Mouse (Mus musculus): ENCODE measurements around the gene Ralb.
A peak's percentile ranks its signal among the peaks of the same experiment; 100 is the strongest.

The Ralb gene

DNA sequence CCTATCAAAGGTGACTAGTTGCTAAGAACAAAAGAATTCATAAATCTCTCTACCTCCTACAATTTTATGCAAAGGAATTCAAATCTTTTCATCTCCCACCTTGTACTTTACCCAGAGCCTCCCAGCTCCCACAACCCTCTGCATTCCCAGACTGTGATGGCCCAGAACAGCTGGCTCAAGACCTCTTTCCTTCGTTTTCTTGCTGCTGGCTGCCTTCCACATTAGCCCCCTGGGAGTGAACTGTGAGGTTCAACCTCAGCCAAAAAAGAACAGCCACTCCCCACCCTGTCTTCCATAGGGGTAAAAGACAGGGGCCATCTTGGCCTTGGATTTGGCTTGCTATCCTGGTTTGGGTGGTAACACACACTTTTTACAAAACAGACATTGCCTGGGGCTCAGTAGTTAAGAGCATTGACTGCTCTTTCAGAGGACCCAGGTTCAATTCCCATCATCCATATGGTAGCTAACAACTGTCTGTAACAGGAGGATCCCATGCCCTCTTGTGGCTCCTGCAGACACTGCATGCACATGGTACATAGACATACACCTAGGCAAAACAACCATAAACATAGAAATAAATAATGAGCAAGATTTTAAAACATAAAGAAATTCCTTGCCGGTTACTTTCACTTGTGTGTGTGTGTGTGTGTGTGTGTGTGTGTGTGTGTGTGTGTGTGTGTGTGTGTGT is 10.4 kb downstream of the Ralb start:
- no peak for DNase-seq (ENCODE audit: low read depth in 1 of 2, low spot score in 2 of 2)

DNA sequence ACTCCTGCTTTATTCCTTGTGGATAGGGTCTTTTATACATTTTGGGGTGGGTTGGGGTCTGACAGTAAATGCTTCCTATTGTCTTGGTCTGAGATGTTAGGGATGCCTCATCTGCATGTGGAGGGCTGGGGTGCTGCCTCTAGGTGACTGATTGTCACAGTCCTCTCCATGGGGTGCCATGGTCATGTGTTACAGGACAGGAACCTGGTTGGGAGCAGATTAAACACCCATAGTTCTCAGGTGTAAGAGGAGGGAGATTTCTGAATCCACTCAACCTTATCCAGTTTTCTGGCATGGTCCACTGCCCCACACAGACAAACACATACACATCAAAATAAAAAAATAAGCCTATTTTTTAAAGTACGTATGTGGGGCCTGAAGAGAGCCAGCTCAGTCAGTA is 12.1 kb downstream of the Ralb start:
- DNase-seq (ENCODE audit: low read depth in 1 of 2, low spot score in 2 of 2) = no peak

DNA sequence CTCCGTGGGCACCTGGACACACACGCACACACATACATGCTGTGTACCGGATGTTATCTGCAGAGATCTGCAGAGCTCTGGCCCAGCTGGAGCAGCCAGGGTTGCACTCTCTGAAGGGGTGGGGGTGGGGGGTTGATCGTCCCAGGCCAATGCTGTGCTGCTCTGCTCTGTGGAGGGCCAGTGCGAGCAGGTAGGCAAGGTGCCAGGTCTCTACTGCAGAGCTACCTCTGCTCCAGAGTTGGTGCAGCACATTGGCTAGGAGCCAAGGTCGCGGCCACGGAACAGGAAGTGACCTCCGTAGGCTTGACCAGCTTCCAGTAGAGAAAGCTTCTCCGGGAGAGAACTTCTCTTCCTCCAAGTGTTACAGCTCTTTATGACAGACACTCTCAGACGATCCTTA is 12.5 kb downstream of the Ralb start:
- DNase-seq (ENCODE audit: low read depth in 1 of 2, low spot score in 2 of 2) = peak in 1 of 2 experiments; percentile 41

DNA sequence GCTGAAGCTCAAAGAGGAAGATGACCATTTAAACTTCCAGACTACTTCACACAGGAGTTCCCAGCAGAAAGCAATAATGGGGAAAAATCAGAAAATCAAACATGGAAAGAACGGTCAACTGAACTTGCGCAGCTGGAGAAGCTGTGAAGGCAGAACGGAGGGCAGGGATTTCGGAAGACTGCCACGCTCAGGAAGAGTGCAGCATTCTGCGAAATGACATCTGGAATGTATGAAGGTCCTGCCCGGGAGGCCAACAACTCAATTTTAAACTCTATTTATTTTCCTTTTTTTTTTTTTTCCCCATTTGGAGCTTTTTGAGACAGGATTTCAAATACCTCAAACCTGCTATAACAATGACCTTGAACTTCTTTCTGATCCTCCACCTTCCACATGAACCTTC is 13.8 kb downstream of the Ralb start:
- DNase-seq (ENCODE audit: low read depth in 1 of 2, low spot score in 2 of 2) = no peak

DNA sequence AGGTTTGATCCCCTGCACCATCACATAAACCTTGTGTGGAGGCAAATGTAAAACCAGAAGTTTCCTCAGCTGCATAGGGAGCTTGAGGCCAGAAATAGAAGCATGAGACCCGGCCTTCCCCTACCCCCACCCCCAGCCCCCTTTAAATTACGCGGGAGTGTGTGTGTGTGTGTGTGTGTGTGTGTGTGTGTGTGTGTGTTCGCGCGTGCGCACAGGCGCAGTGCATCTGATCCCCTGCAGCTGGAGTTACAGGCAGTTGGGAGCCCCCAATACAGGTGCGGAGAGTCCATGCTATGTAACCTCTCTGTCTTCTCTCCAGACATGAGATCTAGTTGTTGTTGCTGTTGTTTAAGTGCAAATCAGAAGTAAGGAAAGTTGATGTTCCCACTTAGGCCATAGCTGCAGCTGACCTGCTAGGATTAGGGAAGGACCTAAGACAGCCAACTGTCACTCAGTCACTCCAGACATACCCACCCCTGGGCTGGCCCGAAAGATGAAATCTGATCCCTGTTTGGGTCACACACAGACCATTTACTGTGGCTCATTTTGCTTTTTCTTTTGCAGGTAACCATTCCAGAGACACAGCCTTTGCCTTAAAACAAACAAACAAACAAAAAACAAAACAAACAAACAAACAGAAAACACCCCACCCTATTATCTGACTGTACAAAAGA is 16.5 kb downstream of the Ralb start:
- no peak for DNase-seq (ENCODE audit: low read depth in 1 of 2, low spot score in 2 of 2)

DNA sequence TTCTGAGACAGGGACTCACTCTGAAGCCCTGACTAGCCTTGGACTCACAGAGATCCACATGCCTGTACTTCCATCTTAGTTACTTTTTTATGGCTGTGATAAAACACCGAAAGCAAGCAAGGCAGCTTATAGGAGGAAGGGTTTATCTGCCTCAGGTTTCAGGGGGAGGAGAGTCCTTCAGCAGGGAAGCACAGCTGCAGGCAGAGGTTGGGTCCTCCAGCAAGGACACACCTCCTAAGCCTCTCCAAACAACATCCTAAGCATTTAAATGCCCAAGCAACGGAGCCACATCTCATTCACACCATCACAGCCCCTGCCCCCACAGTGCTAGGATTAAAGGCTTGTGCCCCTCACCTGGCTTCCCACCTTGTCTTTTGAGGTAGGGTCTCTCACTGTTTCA is 18.8 kb downstream of the Ralb start:
- DNase-seq (ENCODE audit: low read depth in 1 of 2, low spot score in 2 of 2) = no peak

DNA sequence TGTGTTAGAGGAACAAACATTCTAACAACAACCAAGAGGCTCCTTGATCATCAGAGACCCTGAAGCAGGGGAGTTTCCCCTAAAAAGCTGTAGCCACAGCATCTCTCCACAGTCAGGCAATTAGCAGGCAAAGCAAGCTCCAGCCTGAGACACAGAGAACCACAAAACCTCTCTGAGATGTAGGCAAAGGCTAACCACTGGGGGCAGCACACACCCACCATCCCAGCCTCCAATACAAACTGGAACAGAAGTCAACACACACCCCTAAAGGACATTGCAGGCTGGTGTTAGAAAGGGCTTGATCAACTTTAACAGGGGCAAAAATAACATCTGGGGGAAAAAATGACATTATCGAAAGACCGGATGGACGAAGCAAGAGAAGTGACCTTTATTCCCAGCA is 20.1 kb downstream of the Ralb start:
- DNase-seq (ENCODE audit: low read depth in 1 of 2, low spot score in 2 of 2) = no peak

DNA sequence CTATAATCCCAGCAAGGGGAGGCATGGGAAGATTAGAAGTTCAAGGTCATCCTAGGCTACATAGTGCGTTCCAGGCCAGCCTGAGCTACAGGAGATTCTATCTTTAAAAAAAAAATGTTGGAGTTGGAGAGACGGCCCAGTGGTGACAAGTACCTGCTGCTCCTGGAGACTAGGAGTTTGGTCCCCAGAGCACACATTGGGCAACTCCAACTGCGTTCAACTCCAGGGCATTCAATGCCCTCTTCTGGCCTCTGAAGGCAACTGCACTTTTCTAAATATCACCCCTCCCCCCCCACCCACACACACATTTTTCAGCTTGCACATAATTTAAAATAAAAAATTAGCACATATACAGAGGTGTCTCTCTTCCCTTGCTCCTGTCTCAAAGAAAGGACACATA is 21.7 kb downstream of the Ralb start:
- DNase-seq (ENCODE audit: low read depth in 1 of 2, low spot score in 2 of 2) = no peak

DNA sequence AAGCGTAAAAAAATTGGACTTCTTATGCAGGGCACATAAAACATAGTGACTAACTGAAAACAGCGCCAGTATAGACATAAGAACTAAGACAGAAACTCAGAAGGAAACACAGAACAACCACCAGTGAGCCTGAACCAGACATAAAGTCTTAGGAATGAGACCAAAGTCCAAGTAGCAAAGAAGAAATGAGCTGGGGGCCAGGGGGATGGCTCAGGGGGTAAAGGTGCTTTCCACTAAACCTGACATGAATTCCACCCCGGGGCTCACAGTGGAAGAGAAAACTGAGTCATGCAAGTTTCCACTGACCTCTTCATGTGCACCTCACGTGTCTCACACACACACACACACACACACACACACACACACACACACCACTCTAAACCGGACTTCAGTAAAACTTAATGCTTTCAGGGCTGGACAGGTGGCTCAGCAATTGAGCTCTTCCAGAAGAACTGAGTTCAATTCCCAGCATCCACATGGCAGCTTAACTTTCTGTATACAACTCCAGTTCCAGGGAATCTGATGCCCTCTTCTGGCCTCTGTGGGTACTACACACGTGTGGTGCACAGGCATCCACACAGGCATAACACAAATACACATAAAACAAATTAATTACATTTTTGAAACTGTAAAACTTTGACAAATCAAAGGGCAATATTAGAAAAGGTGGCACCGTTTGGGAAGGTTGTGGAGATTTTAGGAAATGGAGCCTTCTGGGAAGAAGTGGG is 23.2 kb downstream of the Ralb start:
- no peak for DNase-seq (ENCODE audit: low read depth in 1 of 2, low spot score in 2 of 2)

DNA sequence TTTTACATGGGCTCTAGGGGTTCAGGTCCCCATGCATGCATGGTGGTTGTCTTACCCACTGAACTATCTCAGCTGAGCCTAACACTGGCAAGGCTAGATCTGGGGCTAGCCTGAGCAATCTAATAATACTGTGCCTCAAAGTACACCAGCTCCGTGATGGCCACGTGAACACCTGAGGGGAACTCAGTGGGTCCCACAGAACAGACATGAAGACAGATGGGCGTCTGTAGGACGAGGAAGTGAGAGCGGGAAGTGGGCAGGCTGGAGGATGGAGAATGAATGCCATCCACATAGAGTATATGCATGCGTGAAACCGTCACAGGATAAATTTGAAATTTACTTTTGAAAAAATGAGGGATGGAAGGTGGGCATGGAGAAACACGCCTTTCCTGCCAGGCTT is 23.9 kb downstream of the Ralb start:
- DNase-seq (ENCODE audit: low read depth in 1 of 2, low spot score in 2 of 2) = no peak

DNA sequence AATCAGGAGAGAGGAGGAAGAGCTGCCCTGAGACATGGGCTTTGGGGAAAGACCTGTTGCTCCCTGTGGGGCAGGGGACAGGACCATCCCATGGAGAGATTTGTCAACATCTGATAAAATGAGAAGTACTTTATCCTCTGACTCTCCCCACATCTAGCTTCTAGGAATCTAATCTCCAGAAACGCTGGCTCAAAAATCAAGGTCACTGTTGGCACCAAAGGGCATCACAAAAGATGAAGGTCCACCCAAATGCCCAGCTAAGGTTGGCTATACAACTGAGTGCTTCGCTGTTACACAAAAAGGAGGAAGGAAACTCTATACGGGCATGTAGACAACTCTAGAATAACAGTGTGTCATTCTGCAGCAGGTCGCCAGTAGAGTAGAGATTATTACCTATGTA is 25.0 kb downstream of the Ralb start:
- no peak for DNase-seq (ENCODE audit: low read depth in 1 of 2, low spot score in 2 of 2)

DNA sequence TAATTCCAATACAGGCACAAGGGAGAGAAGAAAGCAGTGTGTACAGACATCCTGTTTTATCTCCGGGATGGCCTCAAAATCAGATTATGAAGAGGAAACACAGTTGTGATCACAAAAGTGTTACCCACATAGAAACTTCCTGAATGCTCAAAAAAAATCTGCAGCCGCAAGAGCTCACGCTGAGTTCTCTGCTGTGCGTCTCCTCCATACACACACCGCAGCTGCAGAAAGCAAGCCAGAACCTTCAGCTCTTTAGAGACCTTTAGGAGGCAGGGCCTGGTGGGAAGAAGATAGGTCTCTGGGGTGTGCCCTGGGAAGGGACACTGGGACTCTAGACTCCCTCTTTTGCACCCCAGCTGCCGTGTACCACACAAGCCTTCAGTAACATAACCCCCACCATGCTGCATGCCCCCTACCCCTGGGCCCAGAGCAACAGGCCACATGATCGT is 27.7 kb downstream of the Ralb start:
- no peak for DNase-seq (ENCODE audit: low read depth in 1 of 2, low spot score in 2 of 2)

DNA sequence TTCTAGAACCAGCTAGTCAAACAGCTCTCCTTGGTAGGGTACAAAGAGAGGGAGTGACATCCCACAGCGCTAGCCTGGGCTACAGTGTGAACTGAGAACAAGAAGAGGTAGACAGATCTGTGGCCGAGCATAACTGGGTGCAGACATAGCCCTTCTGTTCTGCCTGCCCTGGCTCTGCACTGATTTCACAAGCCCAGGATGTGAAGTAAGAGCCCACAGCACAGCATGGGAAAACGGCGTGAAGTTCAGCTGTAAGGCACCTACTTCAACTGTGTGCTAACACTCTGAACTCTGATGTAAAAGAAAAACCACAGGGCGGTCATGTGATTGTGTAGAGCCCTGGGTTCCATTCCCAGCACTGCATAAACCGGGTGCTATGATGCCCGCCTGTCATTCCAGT is 29.9 kb downstream of the Ralb start:
- no peak for DNase-seq (ENCODE audit: low read depth in 1 of 2, low spot score in 2 of 2)

DNA sequence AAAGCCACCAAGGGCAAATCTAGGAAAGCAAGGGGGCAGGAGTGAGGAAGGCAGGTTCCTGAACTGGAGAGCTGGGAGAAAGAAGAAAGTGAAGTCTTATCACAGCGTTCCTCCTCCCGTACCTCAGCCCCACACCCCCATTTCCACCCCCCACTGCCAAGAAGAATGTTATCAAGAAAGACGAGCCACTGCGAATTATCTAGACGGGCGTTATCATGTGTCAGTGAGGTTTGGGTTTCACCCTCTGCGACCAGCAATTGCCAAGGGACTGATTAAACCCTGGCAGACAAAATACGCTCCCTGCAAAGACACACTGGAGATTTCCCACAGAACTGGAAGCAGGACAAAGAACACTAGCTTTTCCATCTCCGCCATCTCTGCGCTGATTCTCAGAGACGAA is 31.9 kb downstream of the Ralb start:
- no peak for DNase-seq (ENCODE audit: low read depth in 1 of 2, low spot score in 2 of 2)

DNA sequence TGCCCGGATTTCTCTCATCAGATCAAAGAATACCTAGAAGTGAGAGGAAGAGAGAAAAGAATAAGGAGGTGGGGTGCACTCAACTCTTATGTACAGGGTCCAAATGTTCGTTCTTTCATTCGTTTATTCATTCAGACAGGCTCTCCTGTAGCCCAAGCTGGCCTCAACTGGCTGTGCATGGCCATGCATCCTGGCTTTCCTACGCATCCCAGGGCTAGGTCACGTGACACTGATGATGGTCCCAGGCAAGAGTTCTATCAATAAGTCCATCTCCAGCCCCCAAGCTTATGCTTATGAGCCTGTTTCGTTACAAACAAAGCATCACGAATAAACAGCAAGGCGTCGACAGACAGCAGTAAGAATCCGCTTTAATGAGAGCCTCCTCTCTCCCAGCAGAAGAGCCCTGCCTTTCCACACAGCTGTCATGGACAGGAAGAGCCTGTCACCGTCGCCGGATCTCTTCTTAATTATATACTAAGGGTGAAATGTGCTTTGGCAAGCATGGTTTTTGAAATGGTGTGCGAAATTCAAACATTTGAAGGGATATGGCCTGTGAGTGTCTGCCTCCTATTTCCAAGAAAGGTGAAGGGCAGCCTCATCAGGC is 32.7 kb downstream of the Ralb start:
- DNase-seq (ENCODE audit: low read depth in 1 of 2, low spot score in 2 of 2) = no peak

DNA sequence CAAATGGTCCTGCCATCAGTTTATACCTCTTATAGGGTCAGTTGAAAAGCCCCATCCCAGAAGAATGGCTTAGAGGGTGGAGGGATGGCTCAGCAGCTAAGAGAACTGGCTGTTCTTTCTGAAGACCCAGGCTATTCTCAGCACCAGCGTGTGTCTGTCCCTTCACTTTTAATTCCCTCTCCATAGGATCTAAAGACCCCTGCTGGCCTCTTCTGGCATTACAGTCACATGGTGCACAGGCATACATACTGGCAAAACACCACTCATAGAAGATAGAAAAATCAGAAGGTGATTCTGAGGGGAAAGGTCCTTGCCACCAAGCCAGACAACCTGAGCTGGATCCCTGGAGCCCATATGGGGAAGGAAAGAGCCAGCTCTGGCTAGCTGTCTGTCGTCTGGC is 41.2 kb downstream of the Ralb start:
- DNase-seq (ENCODE audit: low read depth in 1 of 2, low spot score in 2 of 2) = peak in 1 of 2 experiments; percentile 31

DNA sequence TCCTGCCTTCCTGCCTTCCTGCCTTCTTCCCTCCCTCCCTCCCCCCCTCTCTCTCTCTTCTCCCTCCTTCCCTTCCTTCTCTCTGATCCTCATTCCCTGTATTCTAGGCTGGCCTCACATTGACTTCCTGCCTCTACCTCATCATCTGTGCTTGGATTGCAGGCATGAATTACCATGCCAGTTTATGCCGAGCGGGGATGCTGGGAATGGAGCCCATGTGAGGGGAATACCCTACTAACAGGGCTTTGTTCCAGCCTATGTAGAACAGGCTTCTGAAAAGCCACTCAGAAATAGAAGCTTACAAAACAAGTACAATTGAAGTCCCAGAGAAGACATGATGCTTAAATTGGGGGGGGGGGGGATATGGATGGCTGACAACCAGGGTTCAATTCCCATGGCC is 44.5 kb downstream of the Ralb start:
- no peak for DNase-seq (ENCODE audit: low read depth in 1 of 2, low spot score in 2 of 2)

DNA sequence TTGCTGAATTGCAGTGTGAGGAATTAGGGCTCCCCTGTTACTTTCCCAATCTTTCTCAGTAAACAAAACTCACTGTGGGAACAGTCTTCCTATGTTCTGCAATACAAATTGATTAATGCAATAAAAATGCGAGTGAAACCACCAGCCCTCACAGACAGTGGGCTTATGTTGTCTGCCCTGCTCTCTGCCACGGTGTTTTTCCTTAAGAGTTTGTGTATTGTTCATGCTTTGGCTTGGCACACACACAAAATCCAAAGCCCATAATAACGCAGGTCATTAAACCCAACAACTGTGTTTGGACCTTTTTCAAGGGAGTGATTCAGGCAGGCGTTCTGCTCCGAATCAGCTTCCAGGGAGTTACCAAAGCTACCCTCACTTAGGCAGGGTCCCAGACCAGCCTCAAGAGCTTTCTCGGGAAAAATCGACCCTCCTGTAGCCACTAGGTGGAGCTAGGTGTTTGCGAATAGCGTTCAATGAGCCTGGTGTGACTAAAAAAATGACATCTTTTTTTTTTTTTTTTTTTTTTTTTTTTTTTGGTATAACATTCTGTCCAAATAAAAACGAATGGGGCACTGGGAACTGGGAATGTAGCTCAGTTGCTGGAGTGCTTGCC is 46.5 kb downstream of the Ralb start:
- no peak for DNase-seq (ENCODE audit: low read depth in 1 of 2, low spot score in 2 of 2)

DNA sequence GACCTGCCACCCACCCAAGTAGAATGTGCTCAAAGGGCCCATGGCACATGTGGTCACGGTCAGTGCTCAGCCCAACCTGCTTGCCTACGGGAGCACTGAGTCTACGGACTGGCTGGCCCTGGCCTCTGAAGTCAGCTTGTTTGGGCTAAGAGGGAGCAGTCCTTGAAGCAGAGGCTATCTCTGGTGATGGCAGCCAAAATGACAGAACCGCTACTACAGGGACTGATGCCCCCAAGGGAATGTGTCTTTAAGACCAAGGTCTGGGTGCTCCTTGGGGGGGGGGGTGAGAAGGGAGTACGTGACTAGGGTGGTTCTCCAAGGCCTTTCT is 47.1 kb downstream of the Ralb start:
- DNase-seq (ENCODE audit: low read depth in 1 of 2, low spot score in 2 of 2) = no peak

DNA sequence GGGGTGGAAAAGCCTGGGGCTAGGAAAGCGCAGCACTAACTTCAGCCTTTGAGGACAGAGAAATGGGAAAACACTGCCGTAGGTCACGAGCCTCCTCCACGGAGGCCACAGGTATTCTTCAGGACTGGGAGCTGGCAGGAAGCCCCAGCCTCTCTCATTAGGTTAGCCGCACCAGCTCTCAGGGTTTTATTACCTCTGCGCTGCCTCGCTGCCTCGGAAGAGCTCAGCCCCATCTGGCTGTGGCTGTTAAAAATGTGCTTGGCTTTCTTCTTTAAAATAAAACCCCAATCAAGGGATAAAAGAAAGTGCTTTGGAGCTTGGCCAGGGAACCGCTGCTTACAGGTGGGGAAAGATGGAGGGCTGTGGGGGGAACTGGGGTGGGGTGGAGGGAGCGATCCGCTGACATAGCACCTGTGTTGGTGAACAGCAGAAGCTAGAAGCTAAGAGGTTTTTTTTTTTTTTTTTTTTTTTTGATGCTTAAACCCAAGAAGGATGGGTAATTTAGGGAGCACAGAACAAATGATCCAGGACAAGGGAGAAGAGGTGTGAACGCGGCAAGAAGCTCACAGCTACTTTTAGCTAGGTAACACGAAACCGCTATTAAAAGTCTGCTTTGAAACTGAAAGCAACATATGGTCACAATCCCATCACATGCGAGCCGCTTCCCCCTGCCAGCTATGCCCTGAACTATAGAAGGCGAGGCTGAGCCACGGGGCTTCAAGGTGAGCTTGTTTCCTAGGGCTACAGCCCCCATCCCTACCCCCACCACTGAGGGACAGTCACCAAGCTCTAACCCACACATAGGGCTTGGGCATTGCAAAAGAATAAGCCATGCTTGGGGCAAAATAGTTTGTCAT is 47.7 kb downstream of the Ralb start:
- no peak for DNase-seq (ENCODE audit: low read depth in 1 of 2, low spot score in 2 of 2)

DNA sequence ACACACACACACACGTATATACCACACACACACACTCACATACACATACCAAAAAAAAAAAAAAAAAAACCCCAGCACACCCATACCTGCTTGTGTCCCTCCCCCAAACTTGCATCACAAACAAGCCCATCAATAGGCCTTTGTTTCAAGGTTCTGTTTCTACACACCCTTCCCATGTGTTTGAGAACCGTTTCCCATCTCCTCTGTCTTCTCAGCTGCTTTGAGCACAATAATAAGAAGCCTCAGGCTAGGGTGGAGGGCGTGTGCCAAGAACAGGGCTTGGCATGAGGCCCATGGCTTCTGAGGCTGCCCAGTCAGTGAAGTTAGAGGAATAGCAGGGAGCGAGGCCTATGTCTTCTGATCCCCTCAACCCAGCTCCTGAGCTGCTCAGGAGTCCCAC is 50.9 kb downstream of the Ralb start:
- no peak for DNase-seq (ENCODE audit: low read depth in 1 of 2, low spot score in 2 of 2)
